Mouse (Mus musculus): Measurements from ENCODE around the gene Wnt7b. TPM values are rescaled to one million over a fixed set of nuclear protein-coding genes. Genes with fewer than 3 reads are reported as not detected.

Gene Wnt7b
- total and polyA plus RNA-seq, 3 experiments = 0.86 to 1.2 (median 1.1) TPM

DNA sequence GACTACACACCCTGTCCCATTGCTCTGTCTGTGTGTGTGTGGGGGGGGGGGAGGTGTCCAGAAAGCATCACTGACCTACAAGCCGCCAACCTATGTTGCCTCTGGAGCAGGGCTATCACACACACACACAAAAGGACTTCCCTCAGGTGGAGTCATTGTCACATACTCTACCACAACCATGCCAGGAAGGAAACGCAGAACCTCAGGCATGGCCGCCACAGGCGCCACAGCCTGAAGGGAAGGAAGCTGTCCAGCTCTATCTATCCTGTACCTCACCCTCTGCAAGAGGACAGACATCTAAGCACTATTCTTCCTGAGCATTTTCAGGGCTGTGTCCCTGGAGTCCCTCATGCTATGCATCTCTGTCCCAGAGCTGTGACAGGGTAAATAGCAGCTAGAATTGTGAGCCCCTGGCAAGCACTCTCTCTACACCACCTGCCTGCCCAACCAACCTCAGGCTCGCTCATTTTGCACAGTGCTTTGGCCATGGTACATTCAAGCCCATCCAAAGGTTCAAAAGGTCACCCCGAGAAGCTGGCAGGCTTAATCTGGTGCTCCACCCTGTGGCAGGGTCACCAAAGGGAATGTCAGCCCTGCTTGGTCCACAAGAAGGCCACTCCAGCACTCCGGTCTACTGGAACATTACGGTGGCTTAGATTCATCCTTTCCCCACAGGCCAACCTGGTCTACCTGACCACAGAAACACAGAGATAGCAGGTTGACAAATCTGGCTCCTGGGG, 12.1 kb downstream of the Wnt7b start:
- no peak for DNase-seq

DNA sequence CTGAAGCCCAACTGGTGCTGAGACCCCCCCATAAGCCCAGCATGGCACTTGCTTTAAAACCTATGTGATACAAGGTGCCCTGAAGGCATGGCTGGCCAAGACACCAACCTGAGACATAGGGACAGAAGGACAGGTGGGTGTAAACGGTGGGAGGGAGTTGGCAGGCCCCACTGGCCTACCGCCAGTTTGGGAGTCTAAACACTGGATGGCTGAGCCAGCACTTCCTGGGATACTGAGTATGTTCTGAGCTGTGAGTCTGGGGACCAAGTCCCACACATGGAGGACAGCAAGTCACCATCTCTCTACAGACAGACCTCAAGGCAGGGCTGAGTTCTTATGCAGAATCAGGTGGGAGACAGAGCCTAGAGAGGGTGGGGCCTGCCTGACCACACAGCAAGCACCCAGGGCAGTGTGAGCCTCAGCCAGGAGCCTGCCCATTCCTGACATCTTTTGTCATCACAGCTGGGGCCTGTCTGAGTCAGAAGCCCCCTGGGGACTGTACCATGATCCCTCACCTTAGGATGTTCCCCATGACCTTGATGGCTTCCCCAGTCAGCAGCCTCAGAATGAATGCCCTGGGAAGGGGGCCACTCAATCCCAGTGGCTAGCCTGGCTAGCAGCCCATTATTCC, 13.0 kb downstream of the Wnt7b start:
- no peak for DNase-seq

DNA sequence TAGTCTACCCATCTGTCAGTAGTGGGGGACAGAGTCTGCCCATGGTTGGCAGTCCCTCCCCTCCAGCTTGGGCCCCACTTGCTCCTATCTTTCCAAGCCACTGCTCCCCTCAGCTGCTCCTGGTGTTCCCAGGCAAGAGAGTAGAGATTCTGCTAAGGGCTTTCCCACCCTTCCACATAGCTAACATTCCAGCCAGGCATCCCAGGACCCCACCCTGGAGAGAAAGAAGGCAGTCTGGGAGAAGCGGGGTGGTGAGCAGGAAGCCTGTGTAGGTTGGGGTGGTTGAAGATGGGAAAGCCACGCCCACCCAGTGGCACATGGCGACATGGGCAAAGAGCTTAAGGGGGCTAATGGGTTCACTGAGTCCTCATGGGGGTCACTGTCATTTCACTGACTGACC, 13.9 kb downstream of the Wnt7b start:
- no peak for DNase-seq

DNA sequence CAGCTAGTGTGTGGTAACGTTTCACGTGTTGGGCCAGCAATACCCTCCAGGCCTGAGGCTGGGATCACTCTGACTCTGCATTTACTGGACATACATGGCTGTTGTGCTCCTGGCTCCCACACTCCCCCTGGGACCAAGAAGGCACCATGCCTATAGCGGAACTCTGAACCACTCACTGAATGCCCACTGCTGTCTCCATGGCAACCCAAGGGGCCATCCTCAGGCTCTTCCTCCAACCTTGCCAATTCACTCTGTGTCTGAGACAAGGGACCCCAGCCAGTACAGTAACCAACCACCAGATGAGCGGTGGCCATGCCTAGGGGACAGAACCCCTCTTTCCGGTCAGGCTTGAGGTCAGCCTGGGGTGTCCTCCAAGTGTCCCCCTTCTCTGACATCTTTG, 17.3 kb downstream of the Wnt7b start:
- DNase-seq = no peak

DNA sequence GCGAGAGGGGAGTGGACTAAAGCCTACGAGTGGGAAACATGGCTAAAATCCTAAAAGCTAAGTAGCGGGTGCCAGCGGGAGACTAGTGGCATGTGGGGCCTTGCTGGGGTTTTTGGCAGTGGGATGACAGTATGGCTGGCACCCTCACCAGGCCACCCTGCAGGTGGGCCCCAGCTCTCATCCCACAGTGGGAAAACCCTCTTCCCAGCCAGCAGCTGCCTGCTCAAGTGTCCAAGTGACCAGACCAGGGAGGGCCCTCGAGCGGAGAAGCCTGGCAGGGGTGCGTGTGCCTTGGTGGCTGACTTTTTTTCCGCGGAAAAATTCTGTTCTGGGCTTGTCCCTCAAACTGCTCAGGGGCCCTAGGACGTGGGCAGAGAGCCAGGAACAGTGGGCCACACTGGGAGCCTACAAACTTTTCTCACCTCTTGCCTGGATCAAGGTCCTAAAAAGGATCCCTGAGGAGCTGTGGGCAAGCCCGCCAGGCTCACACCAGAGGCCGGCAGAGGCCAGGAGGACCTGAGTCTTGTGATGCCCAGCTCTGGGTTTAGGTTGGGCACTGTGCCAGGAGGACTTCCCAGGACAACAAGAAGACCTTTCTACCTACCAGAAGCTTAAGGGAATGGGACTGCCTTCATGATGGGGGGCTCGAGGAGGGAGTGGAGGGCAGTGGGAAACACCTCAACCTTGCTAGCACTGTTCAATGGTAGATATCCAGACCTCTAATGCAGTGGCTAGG, 18.1 kb downstream of the Wnt7b start:
- no peak for DNase-seq

DNA sequence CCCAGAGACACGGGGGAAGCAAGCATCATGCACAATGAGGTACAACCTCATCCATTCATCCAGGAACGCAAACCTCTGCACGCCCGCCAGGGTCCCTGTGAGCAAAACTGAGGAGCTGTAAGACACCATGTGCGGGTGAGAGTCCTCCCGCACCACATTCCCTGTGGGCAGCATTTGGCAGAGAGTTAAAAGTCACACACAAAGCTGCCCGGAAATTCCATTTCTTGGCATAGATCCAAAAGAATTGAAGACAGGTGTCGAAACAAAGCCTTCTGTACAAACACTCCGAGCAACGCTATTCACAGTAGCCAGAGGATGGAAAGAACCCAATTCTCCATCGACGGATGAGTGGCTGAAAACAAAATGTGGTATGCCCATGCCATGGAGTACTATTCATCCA, 20.3 kb downstream of the Wnt7b start:
- DNase-seq = no peak

DNA sequence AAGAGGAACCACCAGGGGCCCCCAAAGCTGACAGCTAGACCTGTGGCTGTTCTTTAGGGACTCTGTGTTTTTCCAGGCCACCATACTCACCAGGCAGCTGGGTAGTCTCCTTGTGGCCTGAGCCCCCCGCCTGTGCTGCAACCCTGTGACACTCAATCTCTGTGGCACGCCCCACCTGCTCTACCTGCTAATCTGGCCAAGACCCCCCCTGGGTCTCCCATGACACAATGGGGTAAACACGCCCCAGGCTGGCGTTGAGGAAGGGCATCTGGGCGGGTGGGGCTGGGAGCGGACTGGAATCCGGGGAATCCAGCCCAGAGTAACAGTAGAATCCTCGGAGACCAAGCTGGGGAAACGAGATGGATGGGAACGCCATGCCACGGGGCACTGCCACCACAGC, 21.4 kb downstream of the Wnt7b start:
- no peak for DNase-seq

DNA sequence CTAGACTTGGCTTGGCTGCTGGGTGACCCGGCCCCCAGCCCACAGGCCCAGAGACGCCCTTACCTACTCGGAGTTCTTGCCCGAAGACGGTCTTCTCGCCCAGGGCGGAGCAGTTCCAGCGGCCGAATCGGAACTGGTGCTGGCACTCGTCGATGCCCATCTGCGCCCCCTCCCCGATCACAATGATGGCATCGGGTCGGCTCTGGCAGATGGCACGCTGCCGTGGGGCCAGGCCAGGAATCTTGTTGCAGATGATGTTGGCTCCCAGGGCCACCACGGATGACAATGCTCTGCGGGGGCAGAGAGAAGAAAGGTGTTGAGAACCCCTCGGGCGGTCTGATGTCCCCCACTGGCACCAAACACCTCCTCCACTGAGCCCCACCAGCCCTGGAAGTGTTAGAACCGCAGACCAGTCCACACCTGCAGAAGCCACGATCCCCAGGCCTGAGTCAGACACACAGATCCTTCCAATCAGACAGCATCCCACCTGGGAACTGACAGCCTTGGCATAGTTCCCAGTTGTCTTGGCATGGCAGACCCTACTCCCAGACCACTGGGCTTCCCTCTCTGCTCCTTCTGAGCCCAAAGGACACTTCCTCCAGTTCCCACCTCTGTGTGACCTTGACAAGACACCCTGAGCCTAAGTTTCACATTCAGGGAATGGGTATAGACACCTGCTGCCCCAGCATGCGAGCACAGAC, 23.3 kb downstream of the Wnt7b start:
- DNase-seq = no peak

DNA sequence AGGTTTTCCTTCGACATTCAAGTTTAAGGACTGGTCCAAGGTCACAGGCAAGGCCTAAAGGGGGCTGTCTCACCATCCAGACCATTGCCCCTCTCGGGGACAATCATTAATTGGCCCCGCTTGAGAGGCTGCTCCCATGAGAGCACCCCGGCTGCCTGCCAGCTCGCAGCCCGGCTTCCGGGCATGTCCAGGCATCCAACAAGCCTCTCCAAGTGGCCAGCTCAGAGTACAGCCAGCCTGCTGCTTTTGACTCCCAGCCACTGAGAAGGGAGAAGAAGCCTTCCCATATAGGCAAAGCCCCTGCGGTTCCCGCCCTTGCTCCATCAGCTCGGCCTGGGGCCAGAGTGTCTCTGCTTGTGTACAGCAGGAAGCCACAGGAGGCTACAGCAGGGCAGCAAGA, 26.5 kb downstream of the Wnt7b start:
- no peak for DNase-seq

DNA sequence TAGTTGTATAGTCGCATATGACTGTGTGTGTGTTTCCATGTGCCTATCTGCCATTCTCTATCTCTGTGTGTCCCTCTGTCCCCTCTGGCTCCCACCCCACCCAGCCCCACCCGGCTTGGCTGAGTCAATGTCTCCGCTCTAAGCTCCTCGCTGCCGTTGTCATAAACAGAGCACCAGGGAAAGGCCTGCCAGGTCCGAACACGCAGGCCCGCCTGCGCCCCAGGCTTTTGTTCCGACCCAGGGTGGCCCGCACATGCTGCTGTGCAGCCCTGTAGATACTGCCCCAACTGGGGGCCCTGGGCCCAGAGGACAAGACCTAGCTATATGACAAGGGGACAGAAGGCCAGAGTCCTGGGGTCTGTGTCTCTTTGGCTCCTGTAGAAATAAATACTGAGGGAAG, 28.9 kb downstream of the Wnt7b start:
- no peak for DNase-seq

DNA sequence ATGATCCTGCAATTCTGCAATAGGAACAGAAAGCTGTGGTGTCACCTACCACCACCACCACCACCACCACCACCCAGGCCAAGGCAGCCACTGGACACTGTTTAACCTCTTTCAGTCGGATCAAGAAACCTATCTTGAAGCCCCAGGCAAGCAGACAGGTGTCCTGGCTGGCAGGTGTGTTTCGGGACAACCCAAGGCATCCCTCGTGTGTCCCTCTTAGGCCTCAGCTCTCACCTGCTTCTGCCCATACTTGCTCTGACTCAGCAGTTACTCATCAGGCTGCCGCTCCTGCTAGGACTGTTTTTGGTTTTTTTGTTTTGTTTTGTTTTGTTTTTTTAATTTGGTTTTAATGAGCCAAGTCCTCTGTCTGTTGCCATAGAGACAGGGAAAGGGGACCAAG, 35.8 kb downstream of the Wnt7b start:
- no peak for DNase-seq

DNA sequence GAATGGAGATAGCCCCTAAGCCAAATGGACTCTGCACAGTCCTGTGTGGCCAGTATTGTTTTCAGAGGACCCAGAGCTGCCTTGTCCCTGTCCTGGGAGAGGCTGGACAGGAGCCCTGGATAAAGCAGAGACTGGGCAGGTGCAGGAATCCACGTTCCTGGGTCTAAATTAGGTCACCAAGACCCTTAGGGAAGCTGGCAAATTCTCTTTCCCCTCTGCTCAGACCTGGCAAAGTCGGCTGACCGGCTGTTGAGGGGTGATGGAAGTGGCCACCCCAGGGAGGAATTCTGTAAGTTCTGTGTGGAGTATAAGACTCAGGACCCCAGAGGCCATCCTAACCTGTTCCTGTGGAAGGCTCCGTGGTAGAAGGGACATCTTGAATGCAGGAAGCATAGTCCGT, 36.9 kb downstream of the Wnt7b start:
- DNase-seq = no peak

DNA sequence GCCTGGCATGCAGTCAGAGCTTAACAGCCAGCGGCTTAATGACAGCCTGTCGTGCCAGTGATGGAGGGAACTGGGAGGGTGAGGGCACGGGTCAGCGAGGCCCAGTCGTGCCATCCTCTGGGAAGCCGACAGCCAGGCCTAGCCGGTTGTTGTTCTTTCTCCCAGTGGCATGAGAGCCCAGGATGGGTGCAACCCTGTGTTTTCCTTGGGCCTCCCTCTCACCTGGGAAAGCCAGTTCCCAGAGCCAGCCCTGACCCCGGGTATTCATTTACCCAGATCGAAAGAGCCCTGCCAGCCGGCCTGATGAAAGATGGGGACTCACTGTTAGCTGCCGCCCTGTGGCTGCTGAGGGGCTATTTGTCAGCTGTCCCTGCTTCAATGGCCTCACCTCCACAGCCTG, 44.1 kb downstream of the Wnt7b start:
- no peak for DNase-seq

DNA sequence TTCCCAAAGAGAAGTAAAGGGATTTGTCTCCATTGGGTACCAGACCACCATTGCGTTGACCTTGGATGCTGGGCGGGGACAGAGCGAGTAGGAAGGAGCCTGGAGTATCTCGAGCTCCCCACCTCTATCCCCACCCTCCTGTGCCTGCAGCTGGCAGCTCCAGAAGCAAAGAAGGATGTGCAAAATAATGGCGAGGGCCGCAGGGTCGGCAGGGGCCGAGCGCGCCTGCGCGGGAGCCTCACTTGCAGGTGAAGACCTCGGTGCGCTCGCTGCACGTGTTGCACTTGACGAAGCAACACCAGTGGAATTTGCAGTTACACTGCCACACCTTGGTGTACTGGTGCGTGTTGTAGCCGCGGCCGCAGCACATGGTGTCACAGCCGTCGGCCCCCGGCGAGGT, 45.1 kb downstream of the Wnt7b start:
- no peak for DNase-seq

DNA sequence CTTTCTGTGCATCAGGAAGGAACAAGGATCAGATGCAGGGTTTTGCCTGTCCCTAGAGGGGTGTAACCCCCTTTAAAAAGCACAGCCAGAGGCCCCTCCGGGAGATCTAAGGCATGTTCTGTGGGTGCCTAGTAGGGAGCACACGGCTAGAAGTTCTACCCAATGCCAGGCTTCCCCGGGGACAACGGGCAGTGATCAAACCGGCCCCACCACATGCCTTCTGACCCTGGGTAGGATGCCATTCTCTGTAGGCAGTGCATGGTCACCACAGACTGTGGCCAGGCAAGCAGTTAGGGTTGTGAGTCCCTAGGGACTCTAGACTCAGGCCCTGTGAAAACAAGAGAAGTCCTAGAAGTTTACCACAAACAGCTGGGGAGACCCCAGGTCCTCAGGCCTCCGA, 47.6 kb downstream of the Wnt7b start:
- DNase-seq = no peak

DNA sequence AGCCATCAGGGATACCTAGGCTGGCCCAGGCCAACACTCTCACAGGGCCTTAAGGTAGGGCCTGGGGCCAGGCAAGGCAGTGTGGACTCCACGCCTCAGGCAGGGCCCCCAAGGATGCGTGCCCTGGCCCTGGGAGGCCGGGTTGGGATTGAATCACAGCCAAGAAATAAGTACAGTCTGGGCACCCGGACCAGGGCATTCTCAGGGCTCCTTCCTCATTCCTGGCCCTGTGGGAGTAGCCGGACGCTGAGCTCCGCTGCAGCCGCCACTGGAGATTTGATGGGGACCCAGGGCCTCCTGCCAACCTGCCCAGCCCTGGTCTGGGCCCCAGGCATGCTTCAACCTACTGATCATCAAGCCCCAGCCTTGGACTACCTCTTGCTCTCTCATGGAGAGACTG, 48.1 kb downstream of the Wnt7b start:
- DNase-seq = peak; percentile 10

DNA sequence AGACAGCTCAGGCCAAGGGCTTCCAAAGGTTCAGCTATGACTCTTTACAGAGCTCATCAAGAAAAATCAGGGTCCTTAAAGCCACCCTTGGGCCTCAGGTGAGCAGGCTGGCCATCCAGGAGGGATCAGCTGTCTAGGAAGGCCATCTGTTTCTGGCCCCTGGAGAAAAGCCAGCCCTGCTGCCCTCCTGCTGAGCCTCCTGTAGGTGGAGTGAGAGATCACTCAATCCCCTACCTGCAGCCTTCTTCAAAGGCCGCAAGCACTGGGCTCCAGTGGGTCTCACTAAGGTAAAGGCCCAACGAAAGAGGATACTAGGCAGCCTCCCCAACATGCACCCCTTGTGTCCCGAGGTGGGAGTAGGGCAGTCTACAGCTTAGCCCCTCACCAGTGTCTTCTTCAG, 50.2 kb downstream of the Wnt7b start:
- no peak for DNase-seq

DNA sequence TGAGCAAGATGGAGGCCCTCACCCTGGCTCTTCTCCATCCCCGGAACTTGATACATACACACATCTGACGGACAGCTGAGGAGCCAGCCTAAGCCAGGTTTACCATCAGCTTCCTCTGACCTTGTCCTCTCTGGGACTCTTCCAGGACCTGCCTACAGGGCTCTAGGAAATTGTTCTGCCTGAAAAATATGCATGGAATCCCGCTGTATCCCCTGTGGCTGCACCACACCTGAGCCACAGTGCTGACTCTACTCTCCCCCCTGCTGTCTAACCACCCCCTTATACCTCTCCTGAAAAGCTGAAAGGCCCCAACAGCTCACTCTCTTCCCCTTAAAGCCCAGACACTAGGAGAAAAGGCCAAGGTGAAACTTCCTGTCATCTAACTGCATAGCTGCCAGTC, 52.4 kb downstream of the Wnt7b start:
- no peak for DNase-seq

DNA sequence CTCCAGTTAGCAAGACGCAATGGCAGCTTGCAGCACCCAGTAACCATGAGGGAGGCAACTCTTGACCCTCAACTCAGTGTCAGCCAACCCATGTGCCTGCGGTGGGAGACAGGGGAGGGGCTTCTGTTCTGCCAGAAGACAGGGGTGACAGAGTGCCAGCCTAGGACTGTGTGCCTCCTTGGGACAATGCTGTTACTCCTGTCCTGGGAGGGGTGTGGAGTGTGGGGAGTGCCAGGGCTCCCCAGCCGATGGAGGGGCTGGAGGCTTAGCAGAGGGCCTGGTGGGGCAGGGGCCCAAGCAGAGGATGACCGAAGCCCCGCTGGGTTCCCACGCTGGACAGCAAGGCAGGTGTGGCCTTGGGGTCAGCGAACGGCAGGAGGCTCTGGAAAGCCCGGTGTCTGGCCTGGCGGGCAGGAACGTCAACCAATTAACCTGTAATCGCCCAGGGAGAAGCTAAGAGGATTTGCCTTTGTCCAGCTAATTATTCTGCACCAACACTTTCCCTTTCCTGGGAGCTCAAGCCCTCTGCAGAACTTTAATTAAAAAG, 57.8 kb downstream of the Wnt7b start:
- DNase-seq = no peak

DNA sequence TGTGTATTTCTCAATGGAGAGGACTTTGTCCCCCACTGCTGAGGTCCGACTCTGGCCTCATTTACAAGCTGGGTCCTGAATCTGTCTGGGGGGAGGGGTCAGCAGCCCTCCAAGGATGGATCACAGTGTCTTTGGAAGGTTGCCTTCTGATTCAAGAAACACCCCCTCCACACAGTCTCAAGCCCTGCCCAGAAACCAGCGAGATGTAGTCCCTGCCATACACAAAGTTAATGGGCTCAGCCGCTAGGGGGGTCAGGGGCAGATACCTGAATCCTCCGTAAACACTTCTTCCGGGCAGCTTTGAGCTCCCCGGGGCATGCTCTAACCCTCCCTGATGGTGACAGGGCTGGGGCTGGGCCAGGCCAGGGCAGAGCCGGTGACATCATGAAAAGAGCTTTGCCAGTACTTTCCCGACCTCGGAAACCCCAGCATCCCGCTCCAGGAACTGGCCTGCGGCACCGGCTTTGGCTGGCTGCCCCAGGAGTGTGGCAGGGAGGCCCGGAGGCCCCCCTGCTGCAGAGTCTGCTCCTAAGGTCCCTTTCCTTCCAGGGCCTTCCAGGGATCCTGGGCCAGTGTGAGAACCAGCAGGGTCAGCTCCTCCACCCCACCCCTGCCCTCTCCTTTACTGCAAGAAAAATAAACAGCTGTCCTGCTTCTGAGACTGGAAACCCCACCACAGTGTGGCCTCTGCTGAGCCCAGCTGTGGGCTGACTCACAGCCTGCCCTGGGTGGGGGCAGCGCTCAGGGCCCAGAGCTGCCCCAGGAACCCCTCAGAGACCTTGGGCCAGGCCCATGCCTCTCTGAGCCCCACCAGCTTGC, 58.9 kb downstream of the Wnt7b start:
- peak; percentile 89 for DNase-seq

DNA sequence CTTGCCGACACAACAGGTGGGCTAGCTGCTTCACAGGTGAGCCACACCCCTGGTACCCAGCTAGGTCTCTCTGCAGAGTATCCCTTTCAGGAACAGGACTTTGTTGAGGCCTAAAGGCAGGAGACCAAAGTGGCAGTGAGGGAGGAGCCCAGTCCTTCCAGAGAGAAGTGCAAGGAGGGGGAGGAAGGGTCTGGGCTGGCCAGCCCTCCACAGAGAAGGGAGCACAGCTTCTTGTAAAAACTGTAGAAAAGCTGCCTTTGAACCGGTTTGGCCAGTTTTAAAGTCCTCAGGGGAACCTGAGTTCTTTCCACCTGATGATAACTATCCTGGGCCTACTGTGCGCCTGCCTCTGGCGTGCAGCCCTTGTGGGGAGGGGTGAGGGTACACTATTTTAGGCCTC, 62.8 kb downstream of the Wnt7b start:
- no peak for DNase-seq

Measured in adrenal gland, adult 2 months (tissue).